Mouse (Mus musculus) embryonic fibroblast, embryonic 13.5 days (primary cell): Measurements from ENCODE around the gene Ren1.

Experiments used
- CTCF ChIP-seq: IDR thresholded peaks from 2 replicates; pipeline ENCODE4 v1.5.1; 2011; ENCODE audit warnings: mild to moderate bottlenecking, control low read depth, low read length, moderate library complexity, borderline replicate concordance; ENCODE audit not compliant: insufficient read depth
- POLR2A ChIP-seq: IDR thresholded peaks from 2 replicates; pipeline ENCODE4 v1.6.1; 2011; ENCODE audit warnings: low read depth, mild to moderate bottlenecking, control low read depth, low read length, moderate library complexity

DNA sequence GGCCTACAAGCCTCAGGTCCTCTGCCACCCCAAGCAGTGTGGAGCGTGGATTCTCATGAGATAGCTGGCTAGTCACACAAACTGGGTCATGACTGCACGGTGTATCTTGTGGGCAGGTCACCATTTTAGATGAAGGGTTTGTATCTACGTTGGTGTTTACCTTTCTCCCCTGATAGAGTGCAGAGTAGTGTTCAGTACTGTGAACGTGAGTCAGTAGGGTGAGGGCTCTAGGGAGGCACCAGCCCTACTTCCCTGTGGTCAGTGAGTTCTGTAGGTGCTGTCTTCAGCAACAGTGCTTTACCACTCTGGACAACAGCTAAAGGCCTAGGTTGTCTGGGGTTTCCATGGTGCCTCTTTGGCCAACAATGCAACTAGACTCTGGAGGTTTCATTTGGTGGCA is 53.7 kb downstream of the Ren1 start:
- TF ChIP-seq POLR2A (no peak), CTCF (no peak)
